Mouse (Mus musculus): Measurements from ENCODE around the gene Apoc3.

DNA sequence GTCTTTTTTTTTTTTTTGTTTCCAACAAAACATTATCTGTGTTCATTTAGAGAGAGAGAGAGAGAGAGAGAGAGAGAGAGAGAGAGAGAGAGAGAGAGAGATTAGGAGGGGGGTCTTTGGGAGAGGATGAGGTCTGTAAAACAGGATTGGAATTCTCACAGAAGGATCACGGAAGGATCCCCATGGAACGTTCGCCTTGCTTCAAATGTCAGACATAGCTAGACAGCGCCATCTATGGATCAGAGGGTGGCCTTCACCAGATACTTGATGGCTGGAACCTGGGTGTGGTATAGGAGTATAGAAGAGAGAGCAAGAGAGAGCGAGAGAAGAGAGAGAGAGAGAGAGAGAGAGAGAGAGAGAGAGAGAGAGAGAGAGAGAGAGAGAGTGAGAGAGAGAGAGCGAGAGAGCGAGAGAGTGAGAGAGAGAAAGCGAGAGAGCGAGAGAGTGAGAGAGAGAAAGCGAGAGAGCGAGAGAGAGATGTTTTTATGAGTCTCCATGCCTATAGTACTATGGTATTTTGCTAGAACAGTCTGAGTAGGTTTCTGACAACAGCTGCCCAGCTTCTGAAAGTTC is 11.4 kb upstream of the Apoc3 start:
- no peak for TF ChIP-seq EP300 (IDR thresholded peaks at IDR 0.05; ENCODE audit: low read depth)
- TF ChIP-seq CTCF (IDR thresholded peaks at IDR 0.05; ENCODE audit: low read depth) = peak; percentile 90
